Mouse (Mus musculus) spleen, postnatal 14 days (tissue): ENCODE measurements around the gene Vmn1r94.
"Not testable (repeated sequence)": the region's sequence is repeated elsewhere in the genome, so short reads cannot be mapped to it uniquely, and the experiment has no call there.

Experiments used
- DNase-seq, 2 experiments: peaks; one replicate each; pipeline ENCODE4 v3.0.0; 2021 to 2022; ENCODE audit warnings: low spot score in 2 of 2

The Vmn1r94 gene

GRCm38 (mm10) chr7:20168277-20168676 is at the start of gene Vmn1r94:
Gene Vmn1r94, minus strand, starts transcription at chr7:20168377.
- DNase-seq: not testable (repeated sequence)

GRCm38 (mm10) chr7:20205507-20205906 is 37.3 kb upstream of the Vmn1r94 start, which contains the start of gene Gm6164:
Gene Gm6164, minus strand, starts transcription at chr7:20205607.
- DNase-seq: not testable (repeated sequence)

- DNase-seq: not testable (repeated sequence)
Observed at GRCm38 (mm10) chr7:20193410-20193809, 25.2 kb upstream of the Vmn1r94 start, which contains the start of gene Vmn1r95. Gene Vmn1r95, plus strand, starts transcription at chr7:20193710.

DNA sequence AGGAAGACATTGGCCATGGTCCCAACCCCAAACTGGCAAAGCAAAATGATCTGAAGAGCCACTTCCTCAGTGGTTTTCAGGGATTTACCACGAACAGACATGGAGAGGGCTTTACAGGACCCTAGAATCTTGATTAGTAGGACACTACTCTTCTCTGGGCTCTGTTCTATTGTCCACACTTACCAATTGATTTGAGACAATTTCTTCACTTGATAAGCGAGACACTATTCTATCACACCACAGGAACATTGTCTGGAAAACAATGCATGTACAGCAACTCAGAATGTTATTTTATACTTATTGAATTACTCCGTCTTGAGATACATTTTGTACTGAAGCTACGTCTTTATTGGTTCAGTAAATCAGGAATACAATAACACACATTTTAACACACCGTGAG is 29.2 kb downstream of the Vmn1r94 start, which contains the start of gene Vmn1r93:
TSS of gene Vmn1r93 (minus strand) at position 101 of the 400 bp plus-strand sequence.
- not testable (repeated sequence) for DNase-seq

GRCm38 (mm10) chr7:20122479-20122878 is 45.7 kb downstream of the Vmn1r94 start, which contains the start of gene Gm16442:
Gene Gm16442, minus strand, starts transcription at chr7:20122579.
- DNase-seq: not testable (repeated sequence)
